Mouse (Mus musculus): ENCODE data around the gene Tcf7l2. TPM values are rescaled to one million over a fixed set of nuclear protein-coding genes. Genes with fewer than 3 reads are reported as not detected.

Tcf7l2 gene
- polyA plus RNA-seq, 1 experiment from 2014 or later = 401 TPM

- 78% methylated on average over 3 of the region's 3 CpGs for WGBS
- no peak for ATAC-seq (ENCODE audit: low FRiP score)
Observed at GRCm38 (mm10) chr19:55797834-55798233, 56.2 kb downstream of the Tcf7l2 start.

GRCm38 (mm10) chr19:55799411-55799810 lies 57.8 kb downstream of the Tcf7l2 start:
- Histone ChIP-seq H3K27ac (ENCODE audit: low read depth, low read length) (no peak overlapping the region), H3K4me2 (no peak overlapping the region), H3K4me3 (ENCODE audit: low read depth, low read length) (no peak overlapping the region), H3K9me3 (ENCODE audit: control insufficient read depth, low read length) (no peaks in the 10 kb centered on the region), H3K36me3 (ENCODE audit: control insufficient read depth, insufficient read depth, low read length) (no peaks in the 10 kb centered on the region), H3K9ac (ENCODE audit: low read length) (no peak overlapping the region), H3K27me3 (ENCODE audit: control insufficient read depth, insufficient read depth, low read length) (no peaks in the 10 kb centered on the region), H3K4me1 (ENCODE audit: control insufficient read depth, insufficient read depth, low read length) (no peaks in the 10 kb centered on the region; the same call in 1 of the 2 replicates)
- ATAC-seq (ENCODE audit: low FRiP score) (no peak), DNase-seq (ENCODE audit: low spot score, missing footprints) (no peak)

More at GRCm38 (mm10) chr19:55797834-55798233, 56.2 kb downstream of the Tcf7l2 start:
- no peak overlapping the region for H3K4me2 ChIP-seq
- H3K9me3 ChIP-seq (ENCODE audit: control insufficient read depth, low read length) = no peaks in the 10 kb centered on the region
- DNase-seq (ENCODE audit: low spot score, missing footprints) = no peak
- no peaks in the 10 kb centered on the region for H3K27me3 ChIP-seq (ENCODE audit: control insufficient read depth, insufficient read depth, low read length)
- H3K27ac ChIP-seq (ENCODE audit: low read depth, low read length) = no peak overlapping the region
- no peak overlapping the region for H3K4me3 ChIP-seq (ENCODE audit: low read depth, low read length)
- H3K9ac ChIP-seq (ENCODE audit: low read length) = no peak overlapping the region
- no peaks in the 10 kb centered on the region; the same call in 1 of the 2 replicates for H3K4me1 ChIP-seq (ENCODE audit: control insufficient read depth, insufficient read depth, low read length)
- H3K36me3 ChIP-seq (ENCODE audit: control insufficient read depth, insufficient read depth, low read length) = no peaks in the 10 kb centered on the region

GRCm38 (mm10) chr19:55800059-55800458 lies 58.4 kb downstream of the Tcf7l2 start:
- H3K4me1 ChIP-seq (ENCODE audit: control insufficient read depth, insufficient read depth, low read length) = no peaks in the 10 kb centered on the region; the same call in 1 of the 2 replicates
- no peak overlapping the region for H3K9ac ChIP-seq (ENCODE audit: low read length)
- no peaks in the 10 kb centered on the region for H3K36me3 ChIP-seq (ENCODE audit: control insufficient read depth, insufficient read depth, low read length)
- no peak for DNase-seq (ENCODE audit: low spot score, missing footprints)
- no peak overlapping the region for H3K27ac ChIP-seq (ENCODE audit: low read depth, low read length)
- WGBS = 89% methylated on average over 4 of the region's 4 CpGs
- H3K9me3 ChIP-seq (ENCODE audit: control insufficient read depth, low read length) = no peaks in the 10 kb centered on the region
- no peak overlapping the region for H3K4me3 ChIP-seq (ENCODE audit: low read depth, low read length)
- no peak for ATAC-seq (ENCODE audit: low FRiP score)
- no peaks in the 10 kb centered on the region for H3K27me3 ChIP-seq (ENCODE audit: control insufficient read depth, insufficient read depth, low read length)
- H3K4me2 ChIP-seq = no peak overlapping the region

GRCm38 (mm10) chr19:55803121-55803520 lies 61.5 kb downstream of the Tcf7l2 start:
- 88% methylated on average over 1 of the region's 1 CpGs for WGBS

GRCm38 (mm10) chr19:55803797-55804196 lies 62.2 kb downstream of the Tcf7l2 start:
- Histone ChIP-seq H3K27me3 (ENCODE audit: control insufficient read depth, insufficient read depth, low read length) (no peaks in the 10 kb centered on the region), H3K9ac (ENCODE audit: low read length) (no peak overlapping the region), H3K4me2 (no peak overlapping the region), H3K9me3 (ENCODE audit: control insufficient read depth, low read length) (no peaks in the 10 kb centered on the region), H3K27ac (ENCODE audit: low read depth, low read length) (no peak overlapping the region), H3K4me1 (ENCODE audit: control insufficient read depth, insufficient read depth, low read length) (peaks cover 12% of the 10 kb centered on the region), H3K4me3 (ENCODE audit: low read depth, low read length) (no peak overlapping the region), H3K36me3 (ENCODE audit: control insufficient read depth, insufficient read depth, low read length) (no peaks in the 10 kb centered on the region)
- DNase-seq (ENCODE audit: low spot score, missing footprints) = no peak
- no peak for ATAC-seq (ENCODE audit: low FRiP score)
- WGBS = 93% methylated on average over 12 of the region's 12 CpGs

More at GRCm38 (mm10) chr19:55803121-55803520, 61.5 kb downstream of the Tcf7l2 start:
- Histone ChIP-seq H3K36me3 (ENCODE audit: control insufficient read depth, insufficient read depth, low read length) (no peaks in the 10 kb centered on the region), H3K9ac (ENCODE audit: low read length) (no peak overlapping the region), H3K4me1 (ENCODE audit: control insufficient read depth, insufficient read depth, low read length) (peaks cover 12% of the 10 kb centered on the region), H3K4me2 (no peak overlapping the region), H3K27me3 (ENCODE audit: control insufficient read depth, insufficient read depth, low read length) (no peaks in the 10 kb centered on the region), H3K4me3 (ENCODE audit: low read depth, low read length) (no peak overlapping the region), H3K27ac (ENCODE audit: low read depth, low read length) (no peak overlapping the region), H3K9me3 (ENCODE audit: control insufficient read depth, low read length) (no peaks in the 10 kb centered on the region)
- ATAC-seq (ENCODE audit: low FRiP score) (no peak), DNase-seq (ENCODE audit: low spot score, missing footprints) (no peak)

- H3K4me1 ChIP-seq (ENCODE audit: control insufficient read depth, insufficient read depth, low read length) = peaks cover 12% of the 10 kb centered on the region
- 90% methylated on average over 7 of the region's 7 CpGs for WGBS
- H3K4me2 ChIP-seq = no peak overlapping the region
- no peaks in the 10 kb centered on the region for H3K9me3 ChIP-seq (ENCODE audit: control insufficient read depth, low read length)
- no peaks in the 10 kb centered on the region for H3K36me3 ChIP-seq (ENCODE audit: control insufficient read depth, insufficient read depth, low read length)
- DNase-seq (ENCODE audit: low spot score, missing footprints) = no peak
- ATAC-seq (ENCODE audit: low FRiP score) = no peak
- H3K27me3 ChIP-seq (ENCODE audit: control insufficient read depth, insufficient read depth, low read length) = no peaks in the 10 kb centered on the region
- H3K27ac ChIP-seq (ENCODE audit: low read depth, low read length) = no peak overlapping the region
- H3K4me3 ChIP-seq (ENCODE audit: low read depth, low read length) = no peak overlapping the region
- H3K9ac ChIP-seq (ENCODE audit: low read length) = no peak overlapping the region
Observed at GRCm38 (mm10) chr19:55804795-55805194, 63.2 kb downstream of the Tcf7l2 start.

GRCm38 (mm10) chr19:55806434-55807193 lies 65.0 kb downstream of the Tcf7l2 start:
- Histone ChIP-seq H3K4me2 (0 out of 2 replicates have a peak overlapping the region, but pooled peaks have one; percentile 3), H3K27ac (ENCODE audit: low read depth, low read length) (no peak overlapping the region), H3K36me3 (ENCODE audit: control insufficient read depth, insufficient read depth, low read length) (no peaks in the 10 kb centered on the region), H3K4me1 (ENCODE audit: control insufficient read depth, insufficient read depth, low read length) (peaks cover 12% of the 10 kb centered on the region), H3K27me3 (ENCODE audit: control insufficient read depth, insufficient read depth, low read length) (no peaks in the 10 kb centered on the region), H3K4me3 (ENCODE audit: low read depth, low read length) (no peak overlapping the region), H3K9me3 (ENCODE audit: control insufficient read depth, low read length) (no peaks in the 10 kb centered on the region), H3K9ac (ENCODE audit: low read length) (peak overlapping the region; percentile 4; the same call in 1 of the 2 replicates)
- no peak for ATAC-seq (ENCODE audit: low FRiP score)
- 61% methylated on average over 12 of the region's 12 CpGs for WGBS
- peak; percentile 88 for DNase-seq (ENCODE audit: low spot score, missing footprints)

GRCm38 (mm10) chr19:55807194-55808053 lies 65.8 kb downstream of the Tcf7l2 start:
- Histone ChIP-seq H3K4me1 (ENCODE audit: control insufficient read depth, insufficient read depth, low read length) (peaks cover 12% of the 10 kb centered on the region), H3K4me3 (ENCODE audit: low read depth, low read length) (no peak overlapping the region), H3K9me3 (ENCODE audit: control insufficient read depth, low read length) (no peaks in the 10 kb centered on the region), H3K27me3 (ENCODE audit: control insufficient read depth, insufficient read depth, low read length) (no peaks in the 10 kb centered on the region), H3K27ac (ENCODE audit: low read depth, low read length) (no peak overlapping the region), H3K4me2 (no peak overlapping the region), H3K36me3 (ENCODE audit: control insufficient read depth, insufficient read depth, low read length) (no peaks in the 10 kb centered on the region), H3K9ac (ENCODE audit: low read length) (peak overlapping the region; percentile 4; the same call in 1 of the 2 replicates)
- DNase-seq (ENCODE audit: low spot score, missing footprints) = peak; percentile 88
- ATAC-seq (ENCODE audit: low FRiP score) = no peak
- WGBS = 15% methylated on average over 20 of the region's 20 CpGs

- H3K27me3 ChIP-seq (ENCODE audit: control insufficient read depth, insufficient read depth, low read length) = no peaks in the 10 kb centered on the region
- H3K27ac ChIP-seq (ENCODE audit: low read depth, low read length) = no peak overlapping the region
- WGBS = 78% methylated on average over 2 of the region's 2 CpGs
Observed at GRCm38 (mm10) chr19:55808304-55808703, 66.7 kb downstream of the Tcf7l2 start.

More at GRCm38 (mm10) chr19:55808304-55808703, 66.7 kb downstream of the Tcf7l2 start:
- ATAC-seq (ENCODE audit: low FRiP score) (no peak), DNase-seq (ENCODE audit: low spot score, missing footprints) (no peak)
- H3K9ac ChIP-seq (ENCODE audit: low read length) = no peak overlapping the region
- H3K9me3 ChIP-seq (ENCODE audit: control insufficient read depth, low read length) = no peaks in the 10 kb centered on the region
- no peaks in the 10 kb centered on the region for H3K36me3 ChIP-seq (ENCODE audit: control insufficient read depth, insufficient read depth, low read length)
- H3K4me2 ChIP-seq = no peak overlapping the region
- H3K4me3 ChIP-seq (ENCODE audit: low read depth, low read length) = no peak overlapping the region
- peaks cover 12% of the 10 kb centered on the region for H3K4me1 ChIP-seq (ENCODE audit: control insufficient read depth, insufficient read depth, low read length)

Measured in midbrain, embryonic 11.5 days (tissue).